Mouse (Mus musculus) gastrocnemius, postnatal 10 days (tissue): ENCODE results near the gene Brox. TPM values are rescaled to one million over a fixed set of nuclear protein-coding genes. Genes with fewer than 3 reads are reported as not detected.

Experiments used
- DNase-seq: peaks from one replicate; pipeline ENCODE4 v3.0.0; 2021; ENCODE audit warnings: mixed read lengths
- total RNA-seq, 2 experiments: library from RNA; stranded (reverse); gene quantifications; 2 replicates each; pipeline ENCODE4 v1.2.3; 2021

Brox gene
- total RNA-seq, 2 experiments from 2014 or later = 27.0 to 31.5 TPM

DNA sequence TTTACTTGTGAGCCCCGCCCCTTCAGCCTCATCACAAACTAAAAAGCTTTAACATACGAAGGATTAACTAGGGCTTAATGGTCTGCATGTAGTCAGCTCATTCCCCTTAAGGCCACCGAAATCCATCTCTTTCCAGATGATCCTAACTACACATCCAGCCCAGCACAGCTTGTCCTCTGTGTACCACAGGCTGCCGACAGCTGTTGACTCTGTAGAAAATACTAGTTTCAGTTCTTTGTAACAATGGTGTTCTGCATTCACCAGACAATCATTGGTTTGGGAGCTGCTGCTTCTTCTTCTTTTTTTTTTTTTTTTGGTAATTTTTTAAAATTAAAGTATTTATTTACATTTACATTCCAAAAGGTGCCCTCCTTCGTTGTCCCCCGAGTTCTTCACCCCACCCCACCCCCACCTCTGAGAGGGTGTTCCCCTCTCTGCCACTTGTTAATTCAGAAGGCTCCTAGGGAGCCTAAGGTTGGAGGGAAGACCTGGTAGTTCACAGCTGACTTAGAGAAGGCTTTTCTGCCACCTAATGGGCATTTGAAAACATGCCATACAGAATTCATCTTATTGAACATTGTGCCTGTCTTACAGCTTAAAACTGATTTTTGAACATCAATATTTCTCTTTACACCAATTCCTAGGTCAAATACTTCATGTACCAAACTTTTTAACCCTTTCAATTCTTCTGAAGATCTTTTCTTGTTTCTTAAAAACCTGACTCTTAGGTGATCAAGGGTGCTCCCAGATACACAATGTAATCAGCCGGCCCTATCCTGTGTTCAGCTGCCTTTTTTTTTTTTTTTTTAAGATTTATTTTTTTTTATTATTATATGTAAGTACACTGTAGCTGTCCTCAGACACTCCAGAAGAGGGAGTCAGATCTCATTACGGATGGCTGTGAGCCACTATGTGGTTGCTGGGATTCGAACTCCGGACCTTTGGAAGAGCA is 23.9 kb downstream of the Brox start:
- DNase-seq = no peak

DNA sequence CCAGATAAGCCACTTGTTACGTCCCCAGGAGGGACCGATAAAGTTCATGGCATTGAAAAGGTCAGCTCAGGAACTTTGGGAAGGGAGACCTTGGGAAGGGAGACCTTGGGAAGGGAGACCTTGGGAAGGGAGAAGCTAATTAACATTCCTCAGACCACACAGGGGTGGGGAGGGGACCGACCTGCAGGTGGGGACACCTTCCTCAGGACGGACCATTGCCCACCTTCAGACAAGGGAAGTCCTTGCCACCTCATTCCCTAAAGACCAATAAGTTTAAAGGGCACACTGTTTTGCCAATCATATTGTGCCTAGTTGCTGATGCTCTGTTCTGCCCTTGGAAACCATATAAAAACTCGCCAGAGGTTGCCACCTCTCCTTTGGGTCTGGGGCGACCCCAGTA is 29.4 kb downstream of the Brox start:
- DNase-seq = no peak

DNA sequence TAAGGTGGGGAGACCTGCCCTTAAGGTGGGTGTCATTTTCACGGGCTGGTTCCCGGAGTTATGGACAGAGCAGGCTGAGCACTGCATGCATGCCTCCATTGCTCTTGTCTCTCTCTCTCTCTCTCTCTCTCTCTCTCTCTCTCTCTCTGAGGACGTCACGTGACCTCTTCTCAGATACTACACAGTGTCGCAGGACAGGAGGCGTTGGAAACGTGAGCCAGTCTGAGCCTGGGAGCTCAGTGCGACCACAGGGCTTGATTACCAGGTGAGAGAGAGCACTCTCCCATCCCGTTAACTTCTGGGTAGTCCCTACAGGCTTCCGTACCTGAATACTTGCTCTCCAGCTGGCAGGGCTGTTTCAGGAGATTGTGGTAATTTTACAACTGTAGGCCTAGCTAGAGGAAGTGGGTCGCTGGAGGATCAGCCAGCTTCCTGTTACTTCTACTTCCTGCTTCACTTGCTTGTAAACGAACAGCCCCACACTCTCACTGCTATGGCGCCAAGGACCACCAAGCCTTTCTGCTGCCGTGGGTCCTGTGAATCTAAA is 31.1 kb downstream of the Brox start:
- DNase-seq = no peak

DNA sequence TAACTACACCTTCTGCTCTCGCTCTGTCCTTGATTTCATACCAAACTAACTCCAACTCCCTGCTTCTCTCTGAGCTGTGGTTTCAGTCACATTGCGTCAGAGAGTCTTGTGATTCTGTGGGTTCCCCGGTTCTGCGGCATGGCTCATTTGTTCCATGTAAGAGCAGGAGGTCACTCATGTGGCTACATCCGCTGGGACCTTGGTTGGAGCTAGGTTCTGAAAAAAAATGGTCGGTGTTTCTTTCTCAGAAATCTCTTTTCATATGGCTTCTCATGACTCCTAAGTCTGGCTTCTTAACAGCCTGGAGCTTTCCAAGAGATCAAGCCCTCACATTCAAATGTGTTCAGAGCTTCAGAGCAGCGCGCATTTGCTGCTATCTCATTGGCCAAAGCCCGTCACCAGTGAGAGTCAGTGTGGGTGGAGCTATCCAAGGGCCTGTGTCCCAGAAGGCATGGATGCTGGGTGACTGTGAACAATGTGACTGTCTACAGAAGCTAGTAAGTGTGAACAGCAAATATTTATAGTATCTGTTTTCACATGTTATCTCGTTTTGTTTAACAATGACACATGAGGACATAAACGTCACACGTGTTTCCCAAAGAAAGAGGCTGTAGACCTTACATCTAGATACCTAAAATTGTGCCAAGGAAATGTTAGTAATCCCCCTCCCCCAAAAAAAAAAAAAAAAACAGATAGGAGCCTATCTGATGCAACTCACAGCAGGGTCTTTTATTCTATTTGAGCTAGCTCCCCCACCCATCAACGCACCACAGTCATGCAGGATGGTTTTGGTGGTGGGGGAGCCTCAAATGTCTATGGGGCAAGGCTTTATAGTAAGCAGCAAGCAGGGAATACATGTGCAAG is 32.7 kb downstream of the Brox start:
- DNase-seq = no peak

DNA sequence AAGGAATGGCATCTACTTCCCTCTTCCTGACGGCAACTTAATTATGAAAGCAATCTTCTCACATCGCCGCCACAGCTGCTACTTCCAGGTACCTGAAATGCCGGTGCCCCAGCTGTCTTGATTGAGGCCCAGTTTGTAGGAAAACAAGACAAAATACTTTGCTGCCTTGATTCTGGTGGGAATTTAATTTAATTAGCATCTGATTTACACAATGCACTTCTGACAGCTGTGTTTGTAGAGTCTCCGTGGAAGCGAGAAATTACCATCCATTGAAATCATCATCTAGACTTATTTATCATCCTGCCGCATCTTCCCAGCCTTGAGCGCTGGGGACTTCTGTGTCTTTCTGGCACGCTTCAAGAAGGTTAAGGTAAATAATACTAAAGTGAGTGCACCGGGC is 44.5 kb downstream of the Brox start:
- DNase-seq = no peak

DNA sequence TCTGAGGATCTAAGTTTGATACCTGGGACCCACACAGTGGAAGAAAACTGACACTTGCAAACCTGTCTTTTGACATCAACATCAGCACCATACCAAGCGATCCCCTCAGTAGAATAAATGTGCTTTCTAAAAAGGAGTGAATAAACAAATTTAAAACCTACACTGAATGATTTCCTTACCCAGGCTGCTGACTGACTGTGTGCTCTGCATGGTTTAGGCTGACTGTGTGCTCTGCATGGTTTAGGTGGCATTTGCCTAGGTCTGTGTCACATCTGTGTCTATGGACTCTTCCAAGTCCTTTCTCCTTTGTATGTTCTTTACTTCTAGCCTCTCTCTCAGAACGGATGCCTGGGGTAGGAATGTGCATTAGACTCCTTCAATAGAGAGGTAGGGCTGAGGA is 45.3 kb downstream of the Brox start:
- DNase-seq = no peak

DNA sequence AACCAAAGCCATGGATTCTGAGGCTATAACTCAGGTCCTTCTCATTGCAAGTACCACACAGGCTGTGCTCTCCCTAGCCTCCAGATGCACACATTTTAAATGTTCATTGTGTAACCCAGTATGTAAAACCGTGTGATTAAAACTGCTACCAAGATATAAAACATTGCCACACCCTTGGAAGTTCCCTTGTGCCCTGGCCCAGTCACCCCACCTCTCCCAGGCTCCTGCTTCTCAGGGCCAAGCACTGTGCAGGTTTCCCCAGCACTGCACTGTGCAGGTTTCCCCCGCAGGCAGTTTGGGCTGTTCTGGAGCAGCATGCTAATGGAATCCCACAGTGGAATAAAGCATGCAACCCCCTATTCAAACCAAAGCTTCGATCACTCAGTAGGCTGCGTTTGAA is 46.5 kb downstream of the Brox start:
- DNase-seq = no peak

DNA sequence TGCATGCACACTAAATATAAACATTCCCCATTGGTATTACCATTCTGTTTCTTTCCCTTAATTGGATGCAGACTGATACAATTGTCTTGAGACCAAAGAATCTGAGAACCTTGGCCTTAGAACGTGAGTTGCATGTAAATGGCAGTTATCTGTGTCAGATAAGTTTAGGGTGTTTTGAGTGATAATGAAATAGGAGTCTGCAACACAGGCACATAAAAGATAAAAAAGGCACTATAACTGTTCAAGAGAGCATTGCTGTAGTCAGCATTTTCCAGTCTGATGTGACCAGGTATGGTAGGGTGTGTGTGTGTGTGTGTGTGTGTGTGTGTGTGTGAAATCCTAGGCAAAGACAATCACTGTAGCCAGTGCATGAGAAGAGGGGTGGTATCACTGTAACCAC is 48.9 kb downstream of the Brox start:
- no peak for DNase-seq

DNA sequence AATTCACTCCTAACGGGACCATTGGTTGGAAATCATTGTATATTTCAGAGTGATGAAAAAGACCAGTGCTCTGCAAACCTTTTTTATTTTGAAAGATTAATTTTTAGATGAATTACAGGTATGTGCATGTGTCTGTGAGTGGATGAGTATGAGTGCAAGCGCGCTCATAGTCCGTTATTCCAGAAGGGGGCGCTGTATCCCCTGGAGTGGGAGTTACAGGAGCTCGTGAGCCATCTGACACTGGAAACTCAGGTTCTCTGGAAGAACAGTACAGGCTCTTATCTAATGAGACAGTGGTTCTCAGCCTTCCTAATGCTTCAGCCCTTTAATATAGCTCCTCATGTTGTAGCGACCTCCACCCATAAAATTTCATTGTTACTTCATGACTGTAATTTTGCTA is 53.8 kb downstream of the Brox start:
- DNase-seq = no peak

DNA sequence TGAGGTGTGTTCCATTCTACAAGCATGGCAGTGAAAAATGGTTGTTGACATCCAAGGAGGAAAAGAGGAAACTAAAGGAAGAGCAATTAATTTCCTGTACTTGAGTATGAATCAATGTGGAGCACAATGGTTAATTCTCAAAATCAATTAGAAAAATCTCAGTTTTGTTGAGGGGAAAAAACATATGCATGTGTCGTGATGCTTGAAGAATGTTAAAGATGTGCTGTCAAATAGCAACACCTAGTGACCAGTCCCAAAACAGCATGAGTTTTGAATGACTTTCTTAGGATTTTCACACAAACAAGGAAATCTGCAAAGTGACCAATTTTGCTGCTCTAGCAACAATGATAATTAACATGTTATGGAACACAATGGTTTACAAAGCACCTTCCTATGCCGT is 59.2 kb downstream of the Brox start:
- DNase-seq = no peak

DNA sequence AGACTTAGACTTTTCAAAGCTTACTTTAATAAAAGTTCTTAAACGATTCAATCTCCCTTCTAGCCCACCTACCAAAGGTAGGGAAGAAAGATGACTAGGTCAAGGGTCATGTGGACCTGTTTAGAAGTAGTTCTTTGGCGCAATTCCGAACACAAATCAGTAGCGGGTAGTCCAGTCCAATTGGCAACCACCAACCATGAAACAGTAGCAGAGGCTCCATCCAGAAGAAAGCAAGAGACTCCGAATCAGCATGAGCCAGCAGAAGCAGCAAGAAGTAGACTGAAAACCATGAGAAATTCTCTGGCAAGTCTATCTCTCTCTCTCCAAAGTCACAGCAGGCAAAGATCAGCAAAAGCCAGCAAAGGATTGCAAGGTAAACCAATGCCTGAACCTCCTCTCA is 60.6 kb downstream of the Brox start:
- no peak for DNase-seq

DNA sequence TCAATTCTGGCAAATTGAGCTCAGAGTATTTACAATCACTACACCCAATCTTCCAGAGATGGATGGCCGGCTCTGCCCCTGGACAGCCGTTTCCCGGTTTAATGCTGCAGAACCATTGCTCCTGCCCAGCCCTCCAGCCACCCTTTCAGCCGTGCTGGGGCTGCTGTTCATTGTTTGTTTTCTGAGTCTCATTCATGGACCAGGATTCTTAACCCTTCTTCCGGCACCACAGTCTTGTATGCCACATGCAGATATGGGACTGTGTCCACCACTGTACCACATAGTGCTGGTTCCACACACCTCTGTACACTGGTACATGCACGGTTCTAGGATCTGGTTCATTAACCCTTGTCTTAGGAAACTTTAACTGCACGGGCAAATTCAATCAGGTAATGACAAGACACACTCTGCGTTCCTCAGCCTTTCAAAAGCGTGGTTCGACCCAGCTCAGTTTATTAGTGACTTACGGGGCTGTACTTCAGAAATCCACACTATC is 63.3 kb downstream of the Brox start:
- DNase-seq = no peak

DNA sequence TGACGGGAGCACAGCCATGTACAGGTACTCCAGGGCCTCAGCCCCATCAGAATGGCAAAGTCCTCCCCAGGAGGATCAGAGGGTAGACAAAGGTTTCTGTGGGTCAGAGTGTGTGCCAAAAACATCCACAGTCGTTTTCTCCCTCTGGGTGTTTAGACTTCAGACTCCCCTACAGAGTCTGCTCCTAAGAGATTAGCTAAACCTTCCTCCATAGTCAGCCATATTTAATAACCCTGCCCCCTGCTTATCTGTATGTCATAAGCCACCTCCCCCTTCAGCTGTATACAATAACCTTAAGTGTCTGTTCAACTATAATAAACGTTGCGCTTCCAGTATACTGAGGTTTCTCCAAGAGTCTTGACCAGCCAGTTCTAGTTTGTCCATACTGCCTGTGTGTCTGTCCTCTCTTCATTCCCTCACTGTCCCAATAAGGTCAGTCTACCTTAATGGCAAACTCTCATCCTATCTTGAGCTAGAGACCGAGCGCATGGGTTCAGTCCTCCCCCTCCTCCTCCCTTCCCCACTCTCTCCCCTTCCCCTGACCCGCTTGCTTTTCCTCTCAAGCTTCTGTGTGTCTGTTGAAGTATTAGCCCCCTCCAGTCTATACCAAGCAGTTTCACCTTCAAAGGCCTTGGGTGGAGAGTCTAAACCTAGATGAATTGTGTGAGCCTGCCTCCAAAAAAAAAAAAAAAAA is 63.9 kb downstream of the Brox start:
- no peak for DNase-seq

DNA sequence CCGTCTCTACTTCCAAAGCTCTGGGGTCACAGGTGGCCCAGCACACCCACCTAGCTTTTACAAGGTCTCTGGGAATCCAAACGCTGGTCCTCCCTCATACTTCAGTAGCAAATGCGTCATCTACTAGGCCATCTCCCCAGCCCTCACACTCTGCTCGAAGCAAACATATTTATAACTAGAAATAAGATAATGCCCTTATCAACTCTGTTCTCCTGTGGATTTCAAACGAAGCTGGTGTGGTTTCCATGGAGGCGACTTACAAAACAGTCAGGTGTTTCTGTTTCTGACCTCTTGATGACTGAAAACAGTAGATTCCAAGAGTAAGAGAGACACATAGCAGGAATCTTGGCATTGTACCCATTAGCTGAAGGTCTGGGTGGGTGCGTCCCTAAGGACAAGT is 69.6 kb downstream of the Brox start:
- no peak for DNase-seq

Other genes starting within 250 kb of the Brox start
- gene Disp1, start 75.7 kb downstream of the Brox start, total RNA-seq = 10 to 100 TPM in 1 of 2 experiments, 1 to 10 TPM in 1; 8.9 to 13.8 TPM
- gene Aida, start 679 bp downstream of the Brox start, total RNA-seq = 10 to 100 TPM; 32.6 to 38.6 TPM
- gene Mia3, start 72.3 kb upstream of the Brox start, total RNA-seq = 100 to 1,000 TPM; 105 to 133 TPM
- 1 to 10 TPM; 4.4 to 7.1 TPM for gene Taf1a, start 91.7 kb upstream of the Brox start, total RNA-seq
- under 1 TPM in 1 of 2 experiments, not detected in 1; 0.14 TPM for gene Hhipl2, start 120.9 kb upstream of the Brox start, total RNA-seq